ENCODE assay signal across 10 mouse cellular contexts in genomic region chr3:135155537-135155956, GRCm38 (mm10). TPM values are rescaled to one million over a fixed set of nuclear protein-coding genes. Genes with fewer than 3 reads are reported as not detected.
DNase-seq lines count a peak whose midpoint lies in the region; ATAC-seq lines count a peak whose summit lies in the region.
"Had no signal": no experiment of that assay in that cellular context is flagged by ENCODE, and none has a peak within 500 bp of the region (broad histone marks: within the 10 kb centered on the region; RNA-seq: fewer than 3 reads in every experiment).

No protein-coding gene starts in this region.

- H3K9ac ChIP-seq in heart, embryonic 15.5 days, result no peak overlapping the region
- H3K9ac ChIP-seq: limb, embryonic 15.5 days had no signal

- no peaks in the 10 kb centered on the region for H3K9me3 ChIP-seq in heart, embryonic 15.5 days (replicated peaks)
- H3K9me3 ChIP-seq: limb, embryonic 15.5 days had no signal

- peaks cover 8% of the 10 kb centered on the region for H3K4me1 ChIP-seq in heart, embryonic 15.5 days (replicated peaks)

- no peaks in the 10 kb centered on the region for H3K27me3 ChIP-seq in heart, embryonic 15.5 days
- H3K27me3 ChIP-seq: limb, embryonic 15.5 days had no signal

- no peak overlapping the region for H3K4me3 ChIP-seq in heart, embryonic 15.5 days
- H3K4me3 ChIP-seq: limb, embryonic 15.5 days had no signal

- intact Hi-C loops in heart, postnatal 36 days (cut with DNase I), result no loop called here

- 30% methylated on average over 4 of the region's 4 CpGs for WGBS in heart, embryonic 15.5 days

- no peak for DNase-seq in heart, postnatal 36 days
- DNase-seq in urinary bladder, postnatal 25 days (ENCODE audit: low spot score), result peak; percentile 3
- DNase-seq in urinary bladder, adult 2 months (ENCODE audit: low spot score), result no peak
- peak; percentile 84 for DNase-seq in kidney, adult 9 months
- no peak for DNase-seq in embryo, embryonic 10 days (ENCODE audit: low spot score)
- no peak for DNase-seq in gastrocnemius, adult 8-10 months (ENCODE audit: low spot score in 2 of 2)
- DNase-seq: cerebellum, adult 8-10 months had no signal

- no peak overlapping the region for H3K4me2 ChIP-seq in heart, embryonic 15.5 days
- H3K4me2 ChIP-seq: limb, embryonic 15.5 days had no signal

- peak overlapping the region; percentile 58; the same call in 1 of the 2 replicates for H3K27ac ChIP-seq in heart, embryonic 15.5 days
- H3K27ac ChIP-seq: limb, embryonic 15.5 days had no signal

- no peaks in the 10 kb centered on the region for H3K36me3 ChIP-seq in heart, embryonic 15.5 days
- H3K36me3 ChIP-seq: limb, embryonic 15.5 days had no signal

- 0 out of 2 replicates have a peak, but pooled peaks have one; percentile 43 for ATAC-seq in heart, embryonic 15.5 days (replicated peaks; ENCODE audit: insufficient number of reproducible peaks, insufficient read depth, low FRiP score, low read depth)
- no peak for ATAC-seq in erythroid progenitor cell, adult 5-6 weeks (replicated peaks; ENCODE audit: low FRiP score, poor library complexity, severe bottlenecking)

RNA-seq across cellular contexts. Expression of gene Cenpe, which starts 56.8 kb away (rescaled TPM):
- polyA plus RNA-seq in heart, embryonic 15.5 days (2015; fragmentation: Nextera tagmentation; extraction: Ambion mirVana), result 14.7 and 15.2 TPM in 2 replicates
- under 1 TPM; 0.76 to 0.94 TPM for total RNA-seq in heart, postnatal 36 days (2021)
- polyA plus RNA-seq in urinary bladder, adult 2 months (2012; rRNA removed), result 0.96 and 1.7 TPM in 2 replicates
- total RNA-seq in gastrocnemius, adult 8-10 months (2022), result under 1 TPM; 0.02 to 0.24 (median 0.14) TPM
- 289 and 319 TPM in 2 replicates for total RNA-seq in erythroid progenitor cell, adult 5-6 weeks (2015; ENCODE audit: low replicate concordance)
- 412 and 434 TPM in 2 replicates for total RNA-seq in erythroid progenitor cell, adult 5-6 weeks (2017; ENCODE audit: low replicate concordance)

Comparison
In these comparisons a context has a peak if more than half of its experiments do, and no peak if none do; other contexts are left out.
1. DNase-seq: peak in urinary bladder, postnatal 25 days (single experiment) and kidney, adult 9 months (single experiment); none in heart, postnatal 36 days (0 of 2), urinary bladder, adult 2 months (single experiment), embryo, embryonic 10 days (single experiment) and gastrocnemius, adult 8-10 months (0 of 2).
2. RNA of gene Cenpe, which starts 56.8 kb away (total RNA-seq): 289 to 434 TPM in erythroid progenitor cell, adult 5-6 weeks; 0.76 to 0.94 TPM in heart, postnatal 36 days and 0.02 to 0.24 TPM in gastrocnemius, adult 8-10 months; every median in the first group is over 100 times any median in the second.